Mouse (Mus musculus) B cell, adult 62 days (primary cell): ENCODE measurements around the gene Ugt1a2. TPM values are rescaled to one million over a fixed set of nuclear protein-coding genes. Genes with fewer than 3 reads are reported as not detected.

Experiments
- total RNA-seq: library from RNA; stranded (reverse); gene quantifications from 4 replicates; pipeline ENCODE4 v1.2.4, GENCODE M21; 2023

The Ugt1a2 gene
- not detected in 4 replicates for total RNA-seq

DNA sequence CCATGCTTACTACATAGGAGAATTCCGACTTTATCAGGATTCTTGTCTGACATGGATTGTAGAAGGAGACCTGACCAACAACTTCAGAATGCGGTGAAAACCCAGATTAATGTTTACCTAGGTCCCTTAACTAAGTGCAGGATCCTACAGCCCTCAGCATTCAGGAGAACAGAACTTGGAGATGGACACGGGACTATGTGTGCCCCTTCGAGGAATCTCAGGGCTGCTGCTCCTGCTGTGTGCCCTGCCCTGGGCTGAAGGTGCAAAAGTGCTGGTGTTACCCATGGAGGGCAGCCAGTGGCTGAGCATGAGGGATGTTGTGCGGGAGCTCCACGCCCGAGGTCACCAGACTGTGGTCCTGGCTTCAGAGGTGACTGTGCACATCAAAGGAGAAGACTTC, at the start of gene Ugt1a2:
Ugt1a2 (plus strand) TSS at position 146 of the 400 bp plus-strand sequence.

DNA sequence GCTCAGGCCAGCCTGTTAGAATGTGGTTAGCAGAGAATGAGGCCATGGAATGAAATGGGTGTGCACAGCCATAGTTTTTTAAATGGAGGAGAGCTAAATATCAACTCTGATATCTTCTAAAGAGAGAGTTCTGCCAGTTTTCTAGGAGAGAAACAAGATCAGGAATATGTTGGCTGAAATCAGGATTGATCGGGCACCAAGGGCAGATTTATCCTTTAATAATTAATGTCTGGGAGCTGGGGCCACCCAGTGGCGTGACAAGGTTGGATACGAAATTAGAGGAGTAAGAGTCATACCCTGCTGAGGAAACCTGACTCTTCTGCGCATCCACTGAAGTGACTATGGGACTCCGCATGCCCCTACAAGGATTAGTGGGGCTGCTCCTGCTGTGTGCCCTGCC, 34.7 kb upstream of the Ugt1a2 start, which contains the start of gene Ugt1a5:
Ugt1a5 (plus strand) TSS at position 302 of the 400 bp plus-strand sequence.

DNA sequence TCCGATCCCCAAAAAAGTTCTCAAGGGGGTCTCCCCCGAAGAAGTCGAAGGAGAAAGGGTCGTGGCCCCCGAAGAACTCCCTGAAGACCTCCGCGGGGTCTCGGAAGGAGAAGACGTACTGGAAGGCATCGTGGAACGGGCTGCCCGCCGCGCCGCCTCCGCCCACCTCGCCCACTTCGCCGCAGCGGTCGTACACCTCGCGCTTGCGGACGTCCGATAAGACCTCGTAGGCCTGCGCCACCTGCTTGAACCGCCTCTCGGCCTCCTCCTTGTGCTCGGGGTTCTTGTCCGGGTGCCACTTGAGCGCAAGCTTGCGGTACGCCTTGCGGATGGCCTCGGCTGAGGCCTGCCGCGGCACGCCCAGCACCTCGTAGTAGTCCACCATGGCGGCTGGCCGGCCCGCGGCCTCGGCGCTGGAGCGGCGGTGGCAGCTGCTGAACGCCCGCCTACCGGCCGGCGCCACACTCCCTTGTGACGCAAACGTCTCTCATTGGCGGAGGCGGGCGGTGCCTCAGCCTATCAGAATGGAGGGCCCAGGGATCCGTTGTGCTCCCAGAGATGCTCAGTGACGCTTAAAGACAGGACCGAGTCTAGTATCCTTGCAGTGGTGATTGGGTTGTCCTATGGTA, 5.0 kb downstream of the Ugt1a2 start, which contains the start of gene Dnajb3:
Dnajb3 (minus strand) TSS at position 489 of the 629 bp plus-strand sequence.

DNA sequence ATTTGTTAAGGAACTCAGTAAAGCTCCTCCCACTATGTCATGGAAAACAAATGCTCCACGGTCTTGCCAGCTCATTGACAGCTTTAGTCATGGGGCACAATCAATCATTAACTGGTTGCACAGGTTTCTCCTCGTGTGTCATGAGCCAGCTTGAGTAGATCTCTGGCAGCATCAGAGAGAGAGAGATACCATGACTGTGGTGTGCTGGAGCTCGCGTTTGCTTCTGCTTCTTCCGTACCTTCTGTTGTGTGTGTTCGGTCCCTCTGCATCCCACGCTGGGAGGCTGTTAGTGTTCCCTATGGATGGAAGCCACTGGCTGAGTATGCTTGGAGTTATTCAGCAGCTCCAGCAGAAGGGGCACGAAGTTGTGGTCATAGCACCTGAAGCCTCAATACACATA, 11.4 kb downstream of the Ugt1a2 start, which contains the start of gene Ugt1a1:
Ugt1a1 (plus strand) TSS at position 148 of the 400 bp plus-strand sequence.

DNA sequence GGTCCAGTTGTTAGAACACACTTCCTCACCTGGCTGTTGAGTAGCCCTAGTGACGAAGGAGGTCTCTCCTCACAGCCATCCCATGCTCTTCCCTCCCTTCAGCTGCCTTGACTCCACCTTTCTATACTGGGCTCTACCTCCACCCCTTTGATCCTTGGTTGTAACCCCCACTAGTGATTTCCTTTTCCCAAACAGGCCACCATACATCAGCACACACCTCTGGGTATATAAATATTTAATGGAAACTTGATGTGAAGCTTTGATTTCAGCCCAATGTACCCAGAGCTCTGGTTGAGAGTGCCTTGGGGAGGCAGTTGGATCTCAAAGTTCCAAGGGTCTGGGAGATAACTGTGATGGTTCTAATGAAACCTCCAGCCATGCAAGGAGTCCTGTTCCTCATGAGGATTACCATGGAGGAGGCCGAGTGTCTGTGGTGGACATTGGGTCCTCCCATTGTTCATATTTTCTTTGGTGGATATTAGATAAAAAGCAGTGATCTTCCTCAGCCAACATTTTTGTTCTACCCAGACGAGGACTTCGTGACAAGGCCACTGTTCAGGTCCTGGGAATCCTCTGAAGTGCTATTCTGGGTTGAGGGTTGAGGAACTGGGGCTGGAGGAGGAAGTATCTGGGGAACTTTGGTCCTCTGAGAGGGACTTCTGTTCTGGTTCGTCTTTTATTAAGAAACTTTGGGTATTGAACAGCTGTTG, 26.4 kb downstream of the Ugt1a2 start, which contains the start of gene Mroh2a:
Mroh2a (plus strand) TSS at position 317 of the 710 bp plus-strand sequence.

Other genes with a start within 250 kb of the Ugt1a2 start
- gene Usp40, start 192.1 kb upstream of the Ugt1a2 start, total RNA-seq = 18.8 to 23.7 TPM (median 19.7 TPM) in 4 replicates
- gene Ugt1a10, start 145.2 kb upstream of the Ugt1a2 start, total RNA-seq = not detected in 4 replicates
- gene Ugt1a9, start 129.8 kb upstream of the Ugt1a2 start, total RNA-seq = not detected in 4 replicates
- not detected in 4 replicates for gene Ugt1a8, start 112.8 kb upstream of the Ugt1a2 start, total RNA-seq
- gene Ugt1a7c, start 105.5 kb upstream of the Ugt1a2 start, total RNA-seq = 0.33 to 1.2 TPM in 2 of 4 replicates, not detected in the others
- gene Ugt1a6b, start 97.3 kb upstream of the Ugt1a2 start, total RNA-seq = 0.33 to 0.52 TPM in 2 of 4 replicates, not detected in the others
- not detected in 4 replicates for gene Ugt1a6a, start 65.8 kb upstream of the Ugt1a2 start, total RNA-seq
- not detected in 4 replicates for gene Ugt1a5, start 34.6 kb upstream of the Ugt1a2 start, total RNA-seq
- gene Dnajb3, start 5.2 kb downstream of the Ugt1a2 start, total RNA-seq = 1.4 to 1.7 TPM in 2 of 4 replicates, not detected in the others
- not detected in 4 replicates for gene Ugt1a1, start 11.4 kb downstream of the Ugt1a2 start, total RNA-seq
- 0.12 to 0.67 TPM (median 0.44 TPM) in 4 replicates for gene Mroh2a, start 26.4 kb downstream of the Ugt1a2 start, total RNA-seq
- 64.8 to 74.5 TPM (median 71.7 TPM) in 4 replicates for gene Hjurp, start 77.0 kb downstream of the Ugt1a2 start, total RNA-seq
- gene Trpm8, start 77.1 kb downstream of the Ugt1a2 start, total RNA-seq = not detected in 4 replicates
- not detected in 4 replicates for gene Spp2, start 206.4 kb downstream of the Ugt1a2 start, total RNA-seq